Mouse (Mus musculus): ENCODE data around the gene Cep95. TPM values are rescaled to one million over a fixed set of nuclear protein-coding genes. Genes with fewer than 3 reads are reported as not detected.
"Not testable (repeated sequence)": the region's sequence is repeated elsewhere in the genome, so short reads cannot be mapped to it uniquely, and the experiment has no call there.

The Cep95 gene
- 10 to 100 TPM; 11.3 to 12.9 TPM for total RNA-seq (2021)
- long read RNA-seq, partial matches to known transcripts = 1 of 15 reads
- long read RNA-seq, other reads (novel, unspliced or antisense) = 12 of 15 reads

GRCm38 (mm10) chr11:106788775-106789459 is at the start of gene Cep95, which contains the start of gene Ddx5:
Gene Cep95 (plus strand): TSS chr11:106789252.
Gene Ddx5 (minus strand): TSS chr11:106789185.
- DNase-seq (ENCODE audit: low spot score in 2 of 2) = peak; percentile 96 to 97

DNA sequence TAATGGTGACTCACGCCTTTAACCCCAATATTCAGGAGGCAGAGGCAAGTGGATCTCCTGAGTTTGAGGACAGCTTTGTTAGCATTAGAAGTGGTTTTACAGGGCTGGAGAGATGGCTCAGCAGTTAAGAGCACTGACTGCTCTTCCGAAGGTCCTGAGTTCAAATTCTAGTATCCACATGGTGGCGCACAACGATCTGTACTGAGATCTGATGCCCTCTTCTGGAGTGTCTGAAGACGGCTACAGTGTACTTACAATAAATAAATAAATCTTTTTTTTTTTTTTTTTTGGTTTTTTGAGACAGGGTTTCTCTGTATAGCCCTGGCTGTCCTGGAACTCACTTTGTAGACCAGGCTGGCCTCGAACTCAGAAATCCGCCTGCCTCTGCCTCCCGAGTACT is 48.3 kb upstream of the Cep95 start:
- not testable (repeated sequence) for DNase-seq (ENCODE audit: low spot score in 2 of 2)

GRCm38 (mm10) chr11:106741232-106741631 is 47.8 kb upstream of the Cep95 start:
- peak in 1 of 2 experiments; percentile 22 for DNase-seq (ENCODE audit: low spot score in 2 of 2)

DNA sequence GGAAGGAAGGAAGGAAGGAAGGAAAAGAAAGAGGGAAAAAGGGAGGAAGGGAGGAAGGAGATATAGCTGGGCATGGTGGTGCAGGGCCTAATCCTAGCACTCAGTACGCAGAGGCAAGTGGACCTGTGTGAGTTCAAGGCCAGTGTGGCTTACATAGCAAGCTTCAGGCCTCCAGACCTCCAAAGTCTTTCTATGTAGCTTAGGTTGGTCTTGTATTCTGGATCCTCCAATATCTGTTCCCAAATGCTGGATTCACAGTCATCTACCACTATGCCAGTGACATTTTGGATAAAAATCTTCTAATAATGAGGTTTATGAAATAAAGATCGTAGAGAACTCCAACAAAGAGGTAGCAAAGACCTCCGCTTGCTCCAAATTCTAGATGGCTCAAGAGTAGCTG is 47.2 kb upstream of the Cep95 start:
- DNase-seq (ENCODE audit: low spot score in 2 of 2) = no peak

DNA sequence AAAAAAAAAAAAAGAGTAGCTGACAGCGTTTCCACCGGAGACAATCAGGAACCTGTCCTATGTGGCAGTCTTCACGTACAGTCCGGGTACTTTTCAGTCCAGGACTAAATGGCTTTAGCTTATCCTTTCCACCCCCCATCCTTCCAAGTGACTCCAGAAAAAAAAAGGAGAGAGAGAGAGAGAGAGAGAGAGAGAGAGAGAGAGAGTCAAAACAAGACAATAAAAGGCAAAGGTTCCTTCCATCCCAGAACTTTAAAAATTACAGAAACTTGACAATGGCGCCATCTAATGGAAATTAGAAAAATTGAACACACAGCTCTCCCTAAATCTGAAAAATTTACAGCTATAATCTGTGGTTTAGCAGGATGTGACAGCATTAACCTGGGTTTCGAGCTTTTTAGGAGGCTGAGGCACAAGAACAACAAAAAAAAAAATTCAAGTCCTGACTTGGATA is 46.6 kb upstream of the Cep95 start:
- DNase-seq (ENCODE audit: low spot score in 2 of 2) = no peak

DNA sequence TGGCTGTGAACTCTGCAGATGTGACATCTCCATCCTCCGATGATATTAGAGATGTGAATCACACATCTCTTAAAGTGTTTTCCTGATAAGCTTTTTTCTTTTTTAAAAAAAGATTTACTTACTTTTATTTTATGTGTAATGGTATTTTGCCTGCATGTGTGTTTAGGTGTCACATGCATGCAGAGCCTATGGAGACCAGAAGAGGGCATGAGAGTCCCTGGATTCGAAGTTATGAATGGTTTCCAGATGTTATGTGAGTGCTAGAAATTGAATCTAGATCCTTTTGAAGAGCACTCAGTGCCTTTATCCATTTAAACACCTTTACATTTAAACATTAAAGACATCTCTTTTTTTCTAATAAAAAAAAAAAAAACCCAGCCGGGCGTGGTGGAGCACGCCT is 44.1 kb upstream of the Cep95 start:
- no peak for DNase-seq (ENCODE audit: low spot score in 2 of 2)

DNA sequence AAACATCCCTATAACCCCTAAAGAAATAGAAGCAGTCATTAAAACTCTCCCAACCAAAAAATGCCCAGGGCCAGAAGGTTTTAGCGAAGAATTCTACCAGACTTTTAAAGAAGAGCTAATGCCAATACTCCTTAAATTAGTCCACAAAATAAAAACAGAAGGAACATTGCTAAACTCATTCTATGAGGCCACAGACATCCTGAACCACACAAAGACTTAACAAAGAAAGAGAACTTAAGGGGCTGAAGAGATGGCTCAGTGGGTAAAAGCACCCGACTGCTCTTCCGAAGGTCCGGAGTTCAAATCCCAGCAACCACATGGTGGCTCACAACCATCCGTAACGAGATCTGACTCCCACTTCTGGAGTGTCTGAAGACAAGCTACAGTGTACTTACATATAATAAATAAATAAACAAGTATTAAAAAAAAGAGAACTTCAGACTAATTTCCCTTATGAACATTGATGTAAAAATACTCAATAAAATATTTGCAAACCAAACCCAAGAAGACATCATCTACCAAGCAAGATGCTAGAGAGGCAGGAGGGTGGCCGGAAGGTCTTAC is 39.4 kb upstream of the Cep95 start:
- DNase-seq (ENCODE audit: low spot score in 2 of 2) = not testable (repeated sequence)

GRCm38 (mm10) chr11:106750121-106750751 is 38.8 kb upstream of the Cep95 start, which contains the start of gene Pecam1:
Gene Pecam1 (minus strand): TSS chr11:106750628.
- DNase-seq (ENCODE audit: low spot score in 2 of 2) = no peak

GRCm38 (mm10) chr11:106751039-106752018 is 37.7 kb upstream of the Cep95 start, which contains the start of gene Milr1:
Gene Milr1 (plus strand): TSS chr11:106751226.
- no peak for DNase-seq (ENCODE audit: low spot score in 2 of 2)

DNA sequence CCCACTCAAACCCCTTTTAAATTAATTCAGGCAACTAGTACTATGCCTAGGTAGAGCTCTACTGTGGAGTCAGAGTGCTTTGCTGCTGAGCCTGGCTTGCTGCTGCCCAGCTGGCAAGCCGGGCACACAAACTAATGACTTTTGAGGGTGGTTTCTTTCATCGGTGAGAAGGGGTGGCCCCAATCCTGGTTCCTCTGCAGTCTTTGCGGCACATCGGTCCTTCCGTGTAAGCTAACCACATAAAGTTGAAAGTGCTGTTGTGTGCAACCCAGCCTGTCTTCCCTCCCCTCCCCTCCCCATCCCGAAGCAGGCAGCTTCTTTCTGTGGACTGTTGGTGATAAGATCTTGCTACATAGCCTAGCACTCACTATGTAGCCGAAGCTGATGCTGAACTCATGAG is 36.9 kb upstream of the Cep95 start:
- no peak for DNase-seq (ENCODE audit: low spot score in 2 of 2)

- no peak for DNase-seq (ENCODE audit: low spot score in 2 of 2)
Measured at GRCm38 (mm10) chr11:106753314-106753713, 35.7 kb upstream of the Cep95 start.

DNA sequence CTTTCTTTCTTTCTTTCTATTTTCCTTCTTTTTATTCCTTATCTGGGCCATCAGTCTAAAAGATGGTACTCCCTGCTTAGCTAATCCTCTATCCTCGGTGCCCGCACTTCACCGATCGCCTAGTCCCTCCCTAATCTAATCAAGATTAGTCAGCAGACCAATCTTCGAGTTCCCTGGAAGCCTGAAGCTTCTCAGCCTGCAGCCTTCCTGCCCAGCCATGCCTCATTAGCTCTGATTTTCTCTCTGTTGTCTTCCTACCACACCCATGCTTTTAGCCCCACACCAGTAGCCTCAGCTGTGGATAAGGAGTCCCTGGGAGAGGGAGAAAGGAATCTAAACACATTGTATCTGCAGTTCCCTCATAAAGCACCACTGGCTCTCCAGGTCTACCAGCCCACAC is 33.5 kb upstream of the Cep95 start:
- DNase-seq (ENCODE audit: low spot score in 2 of 2) = no peak

DNA sequence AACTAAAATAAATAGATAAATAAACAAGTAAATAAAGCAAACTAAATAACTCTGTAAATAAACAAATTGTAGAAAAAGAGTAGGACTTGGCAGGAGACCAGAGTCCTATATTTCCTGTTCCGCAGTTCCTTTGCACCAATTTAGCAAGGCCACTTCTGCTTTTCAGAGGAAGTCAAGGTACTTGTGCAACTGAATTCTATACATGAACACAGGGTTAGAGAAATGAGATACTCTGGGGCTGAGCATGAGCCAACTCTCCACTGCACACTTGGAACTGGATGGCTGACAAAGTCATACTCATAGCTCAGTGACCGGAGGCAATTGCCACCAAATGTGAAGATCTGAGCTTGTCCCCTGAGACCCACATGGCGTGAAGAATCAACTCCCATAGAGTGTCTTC is 30.0 kb upstream of the Cep95 start:
- DNase-seq (ENCODE audit: low spot score in 2 of 2) = no peak

DNA sequence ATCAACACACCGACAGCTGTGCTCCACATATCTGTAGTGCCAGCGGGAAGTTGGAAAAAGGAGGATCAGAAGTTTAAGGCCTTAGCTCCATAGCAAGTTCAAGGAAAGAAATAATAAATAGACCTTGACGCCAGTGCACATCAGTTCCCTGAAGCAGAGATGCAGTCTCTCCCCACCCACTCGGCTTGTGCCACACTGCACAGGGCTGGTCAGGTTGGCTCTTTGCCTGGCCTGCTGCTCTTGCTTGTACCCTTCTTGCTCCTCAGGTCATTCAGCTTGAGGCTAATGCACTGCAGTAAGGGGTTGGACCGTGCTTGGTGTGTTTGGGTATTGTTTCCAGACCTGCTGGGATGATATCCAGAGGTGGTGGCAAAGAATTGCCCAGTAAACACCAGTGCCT is 28.5 kb upstream of the Cep95 start:
- no peak for DNase-seq (ENCODE audit: low spot score in 2 of 2)

DNA sequence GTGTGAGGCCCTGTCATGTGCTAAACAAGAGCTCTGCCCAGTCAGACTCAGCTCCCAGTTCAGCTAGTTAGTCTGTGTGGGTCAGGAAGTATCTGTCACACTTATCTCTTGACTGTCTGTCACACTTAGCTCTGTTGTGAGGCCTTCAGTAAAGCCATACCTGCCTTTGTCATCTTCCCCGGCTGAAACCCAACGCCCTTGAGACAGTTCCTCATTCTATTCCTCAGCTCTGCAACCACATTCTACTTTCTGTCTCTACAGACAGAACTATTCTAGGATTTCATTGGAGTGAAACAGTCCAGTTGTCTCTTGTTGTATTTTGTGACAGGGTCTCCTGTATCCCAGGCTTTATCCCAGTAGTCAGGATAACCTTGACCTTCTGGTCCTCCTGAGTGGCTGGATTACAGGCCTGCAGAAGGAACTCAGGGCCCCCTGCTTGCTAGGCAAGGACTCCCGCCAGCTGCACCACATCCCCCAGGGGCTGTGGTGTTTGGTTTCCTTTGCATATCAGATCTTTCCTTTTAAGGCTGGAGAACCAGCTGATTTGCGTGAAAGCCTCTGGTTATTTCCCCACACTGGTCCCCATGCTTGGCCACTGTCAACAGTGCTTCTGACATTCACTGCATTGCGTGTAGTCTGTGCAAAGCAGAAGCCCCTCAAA is 26.8 kb upstream of the Cep95 start:
- peak in 1 of 2 experiments; percentile 22 for DNase-seq (ENCODE audit: low spot score in 2 of 2)

DNA sequence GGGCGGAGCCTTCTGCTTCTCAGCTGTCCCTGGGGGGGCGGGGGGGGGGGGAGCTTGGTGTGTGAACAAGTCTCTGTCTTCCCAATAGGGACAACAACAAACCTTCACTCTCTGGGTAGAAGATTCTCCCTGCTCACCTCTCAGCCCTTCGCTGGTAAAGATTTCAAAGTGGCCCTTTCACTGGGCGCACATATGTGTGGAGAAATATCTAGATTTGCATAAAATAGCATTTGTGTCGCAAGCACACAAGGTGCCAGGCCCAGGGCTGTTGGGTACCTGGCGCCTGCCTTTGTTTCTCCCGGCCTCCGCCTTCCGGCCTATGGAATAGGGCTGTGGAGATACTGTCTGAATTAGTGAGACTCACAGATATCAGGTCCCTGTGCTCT is 26.3 kb upstream of the Cep95 start:
- no peak for DNase-seq (ENCODE audit: low spot score in 2 of 2)

DNA sequence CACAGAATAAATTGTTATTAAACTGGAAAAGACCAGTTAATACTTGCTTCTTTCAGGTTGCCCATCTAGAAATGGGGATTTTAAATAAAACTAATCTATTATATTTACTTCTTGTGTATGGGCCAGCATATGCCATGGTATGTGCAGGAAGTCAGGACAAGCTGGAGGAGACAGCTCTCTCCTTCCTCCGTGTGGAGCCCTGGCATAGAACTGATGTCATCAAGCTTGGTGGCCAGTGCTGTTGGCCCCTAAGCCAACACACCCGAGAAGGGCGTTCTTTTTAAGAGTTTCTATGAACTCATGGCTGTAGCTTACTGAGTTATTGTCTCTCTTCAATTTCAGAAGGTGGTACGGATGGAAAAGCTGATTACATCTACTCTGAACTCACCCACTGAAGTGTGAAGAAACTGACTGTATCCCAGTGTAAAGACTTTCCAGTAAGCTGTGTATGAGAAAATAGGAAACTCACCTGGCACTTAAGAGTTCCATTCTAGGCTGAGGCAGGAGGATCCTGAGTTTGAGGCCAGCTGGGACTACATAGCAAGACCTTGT is 22.4 kb upstream of the Cep95 start:
- DNase-seq (ENCODE audit: low spot score in 2 of 2) = no peak

DNA sequence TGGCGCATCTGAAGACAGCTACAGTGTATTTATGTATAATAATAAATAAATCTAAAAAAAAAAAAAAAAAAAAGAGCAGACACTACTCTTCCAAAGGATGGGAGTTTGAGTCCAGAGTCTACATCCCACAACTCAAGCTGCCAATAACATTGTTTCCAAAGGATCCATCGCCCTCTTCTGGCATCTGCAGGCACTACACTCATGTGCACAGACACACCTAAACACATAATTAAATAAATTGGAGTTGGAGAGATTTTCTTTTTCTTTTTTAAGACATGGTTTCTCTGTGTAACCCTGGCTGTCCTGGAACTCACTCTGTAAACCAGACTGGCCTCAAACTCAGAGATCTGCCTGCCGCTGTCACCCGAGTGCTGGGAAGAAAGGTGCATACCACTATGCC is 21.5 kb upstream of the Cep95 start:
- no peak for DNase-seq (ENCODE audit: low spot score in 2 of 2)

- peak in 1 of 2 experiments; percentile 34 for DNase-seq (ENCODE audit: low spot score in 2 of 2)
Measured at GRCm38 (mm10) chr11:106770195-106770974, 18.7 kb upstream of the Cep95 start.
